Mouse (Mus musculus): ENCODE data around the gene Gm21885. TPM values are rescaled to one million over a fixed set of nuclear protein-coding genes. Genes with fewer than 3 reads are reported as not detected.

Gm21885 gene
- not detected in 2 replicates for total RNA-seq (2014; fragmentation: Nextera tagmentation)
- not detected in 2 replicates for total RNA-seq (2017)

DNA sequence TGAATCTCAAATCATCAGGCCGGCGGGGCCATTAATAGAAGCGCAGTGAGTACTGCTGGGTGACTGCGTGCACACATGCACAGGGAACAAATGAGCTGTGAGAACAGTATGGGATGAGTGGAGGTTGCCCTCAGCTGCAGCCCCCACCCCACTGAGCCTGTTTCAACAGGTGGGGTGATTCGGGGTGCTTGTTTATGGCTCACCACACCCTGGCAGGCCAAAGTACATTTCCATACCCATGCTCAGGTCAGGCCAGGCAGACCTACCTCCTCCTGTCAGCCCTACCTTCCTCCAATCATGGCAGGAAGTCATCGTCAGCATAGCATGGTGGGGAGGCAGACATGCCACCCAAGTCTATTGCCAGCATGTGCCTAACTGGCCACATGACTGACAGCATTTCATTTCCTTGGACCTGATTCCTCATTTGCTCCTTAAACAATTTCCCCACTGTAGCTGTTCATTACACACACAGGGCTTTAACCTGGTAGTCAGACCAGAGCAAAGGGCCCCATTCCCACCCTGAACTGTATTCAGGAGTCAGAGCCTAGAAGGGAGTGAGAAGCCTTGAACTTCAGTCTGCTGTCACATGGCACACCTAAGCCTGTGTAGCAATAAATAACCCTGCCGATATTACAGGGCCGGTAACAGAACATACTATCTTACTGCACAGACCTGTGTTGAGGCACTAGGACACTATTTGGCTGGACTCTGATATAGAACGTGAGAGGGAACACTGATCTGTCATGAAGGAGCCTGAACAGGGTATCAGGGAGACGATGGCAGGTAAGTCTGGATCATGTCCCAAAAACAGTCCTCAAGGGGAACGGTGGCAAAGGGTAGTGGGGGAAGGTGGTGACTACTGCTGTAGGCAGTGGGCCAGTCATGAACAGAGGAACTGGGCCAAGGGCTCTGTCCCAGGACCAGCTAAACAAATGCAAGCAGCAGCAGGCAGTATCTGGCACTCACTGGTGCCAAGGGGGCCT lies at the start of gene Gm21885:
TSS of gene Gm21885 (plus strand) at position 675 of the 983 bp plus-strand sequence.
- ATAC-seq (replicated peaks; ENCODE audit: low FRiP score, low TSS enrichment, poor library complexity, severe bottlenecking) = peak; percentile 49

DNA sequence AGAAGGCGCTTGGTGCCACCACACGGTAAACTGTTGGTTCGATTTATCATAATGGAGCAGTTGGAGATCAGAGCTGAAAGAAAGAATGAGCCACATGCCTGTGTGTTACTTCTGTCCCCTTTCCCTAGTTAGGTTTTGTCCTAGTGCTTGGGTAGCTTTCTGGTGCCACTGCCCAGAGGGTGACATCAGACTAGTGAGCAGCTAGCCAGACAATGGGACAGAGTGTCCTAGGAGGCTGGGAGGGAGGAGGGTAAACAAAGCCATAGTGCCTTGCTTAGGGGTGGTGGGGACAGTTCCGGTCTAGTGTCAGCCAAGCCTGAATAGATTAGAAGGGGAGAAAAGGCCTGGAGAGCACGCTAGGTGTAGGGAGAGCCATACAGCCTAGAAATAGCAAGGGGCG lies 48.3 kb upstream of the Gm21885 start:
- no peak for ATAC-seq (replicated peaks; ENCODE audit: low FRiP score, low TSS enrichment, poor library complexity, severe bottlenecking)

DNA sequence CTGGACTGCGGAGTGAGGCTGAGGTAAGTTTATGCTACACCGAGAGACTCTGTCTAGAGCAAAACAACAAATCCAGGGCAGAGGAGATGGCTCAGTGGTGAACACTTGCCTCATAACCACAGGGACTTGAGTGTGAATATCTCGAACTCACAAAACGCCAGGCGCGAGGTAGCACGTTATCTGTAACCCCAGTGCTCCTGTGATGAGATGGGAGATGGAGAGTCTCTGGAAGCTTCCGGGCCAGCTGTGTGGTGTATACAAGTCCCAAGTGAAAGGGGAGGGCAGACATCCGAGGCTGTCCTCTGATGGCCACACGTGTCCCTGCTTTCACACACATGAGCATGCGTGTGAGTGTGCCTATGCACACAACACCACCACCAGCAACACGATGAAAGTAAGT lies 47.3 kb upstream of the Gm21885 start:
- peak; percentile 46 for ATAC-seq (replicated peaks; ENCODE audit: low FRiP score, low TSS enrichment, poor library complexity, severe bottlenecking)

DNA sequence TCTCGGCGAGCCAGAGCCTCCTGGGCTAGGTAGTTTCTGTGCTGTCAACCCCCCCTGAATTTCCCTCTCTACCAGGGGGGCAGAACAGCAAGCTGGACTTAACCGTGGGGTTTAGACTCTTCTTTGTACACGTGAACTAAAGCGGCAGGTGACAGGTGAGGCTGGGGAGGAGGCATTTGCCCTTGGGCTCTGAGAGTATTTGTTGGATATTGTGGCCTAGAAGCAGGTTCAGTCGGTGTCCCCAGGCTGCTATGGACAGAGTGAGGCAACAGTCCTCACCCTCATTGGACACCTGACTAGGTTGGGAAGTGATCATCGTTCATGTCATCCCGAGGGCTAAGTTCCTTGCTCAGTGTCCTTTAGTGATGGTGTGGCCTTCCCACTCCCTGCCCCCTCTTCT lies 46.8 kb upstream of the Gm21885 start:
- ATAC-seq (replicated peaks; ENCODE audit: low FRiP score, low TSS enrichment, poor library complexity, severe bottlenecking) = no peak

DNA sequence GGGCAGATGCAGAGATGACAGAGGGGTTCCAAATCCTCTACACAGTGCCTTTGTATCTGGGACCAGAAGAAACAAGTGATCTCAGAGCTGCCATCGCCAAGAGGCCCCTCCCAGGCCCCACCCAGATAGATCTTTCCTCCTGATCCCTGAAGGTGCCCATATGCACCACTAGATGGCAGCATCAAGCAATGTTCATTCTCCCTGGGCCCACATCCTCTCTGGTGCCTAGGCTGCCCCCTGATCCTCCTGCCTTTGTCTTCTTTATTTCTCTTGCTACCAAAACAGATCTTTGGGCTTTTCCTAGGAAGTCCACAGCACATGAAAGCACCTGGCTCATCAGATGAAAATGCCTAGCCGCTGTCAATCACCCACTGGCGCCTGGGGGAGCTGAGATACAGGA lies 45.6 kb upstream of the Gm21885 start:
- ATAC-seq (replicated peaks; ENCODE audit: low FRiP score, low TSS enrichment, poor library complexity, severe bottlenecking) = peak; percentile 92

DNA sequence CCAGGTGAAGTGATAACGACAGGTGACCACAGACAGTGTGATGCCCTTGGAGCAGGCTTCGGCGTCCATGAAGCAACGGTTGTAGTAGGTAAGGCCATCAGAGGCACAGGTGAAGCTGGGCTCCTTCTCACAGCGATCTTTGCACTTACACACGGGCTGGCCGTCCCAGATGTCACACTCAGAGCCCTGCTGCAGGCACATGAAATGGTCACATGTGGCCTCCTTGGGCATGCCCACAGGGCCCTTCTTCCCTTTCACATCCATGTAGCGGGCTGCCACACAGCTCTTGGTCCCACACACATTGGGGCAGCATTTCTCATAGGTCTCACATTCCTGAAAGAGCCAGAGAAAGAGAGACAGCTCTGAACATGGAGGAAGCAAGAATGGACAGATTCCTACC lies 42.9 kb upstream of the Gm21885 start:
- ATAC-seq (replicated peaks; ENCODE audit: low FRiP score, low TSS enrichment, poor library complexity, severe bottlenecking) = no peak

DNA sequence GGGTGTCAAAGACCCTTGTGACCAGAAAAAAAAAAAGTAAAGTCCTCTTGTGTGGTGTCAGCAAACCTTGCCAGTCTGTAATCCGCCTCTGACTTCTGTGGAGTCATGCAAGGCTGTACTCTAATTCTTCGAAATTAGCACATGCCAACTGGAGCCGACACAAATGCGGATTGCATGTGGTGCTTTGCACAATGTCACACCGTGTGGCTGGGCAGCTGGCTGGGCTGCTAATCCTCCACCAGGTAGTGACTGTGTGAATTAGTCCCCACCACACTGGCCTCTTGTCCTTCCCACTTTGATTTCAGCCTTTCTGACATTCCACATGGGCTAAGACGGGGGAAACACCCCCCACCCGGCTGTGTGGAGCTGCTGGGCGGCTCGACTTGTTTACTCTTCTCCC lies 42.0 kb upstream of the Gm21885 start:
- no peak for ATAC-seq (replicated peaks; ENCODE audit: low FRiP score, low TSS enrichment, poor library complexity, severe bottlenecking)

DNA sequence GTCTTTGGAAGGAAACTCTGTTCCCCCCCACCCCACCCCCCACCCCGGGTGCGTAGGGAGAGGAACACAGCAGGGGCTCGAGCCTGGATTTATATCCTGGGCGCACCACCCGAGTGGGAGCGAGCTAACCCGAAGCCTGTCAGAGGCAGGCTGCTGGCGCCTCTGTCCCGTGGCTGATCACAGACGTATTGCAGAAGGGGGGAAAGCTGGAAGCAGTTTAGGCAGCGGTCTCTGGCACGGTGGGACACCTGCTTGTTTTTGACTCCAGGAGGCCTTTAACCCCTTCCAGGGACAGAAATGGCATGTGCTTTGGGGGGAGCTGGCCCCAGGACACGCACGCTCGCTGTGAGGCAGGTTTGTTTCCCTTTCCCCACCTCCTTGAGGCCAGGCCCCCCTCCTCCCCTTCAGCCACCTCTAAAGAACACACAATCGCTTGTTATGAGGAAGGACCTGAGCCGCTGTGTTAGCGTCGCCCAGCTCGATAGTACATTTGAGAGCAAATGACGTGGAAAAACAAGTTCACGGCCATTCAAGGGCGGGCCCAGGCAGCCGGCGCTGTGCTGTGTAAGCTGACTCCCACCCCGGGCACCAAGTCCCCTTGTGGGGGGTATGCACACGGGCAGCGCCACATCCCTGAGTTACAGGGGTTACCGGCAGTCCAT lies 38.8 kb upstream of the Gm21885 start:
- ATAC-seq (replicated peaks; ENCODE audit: low FRiP score, low TSS enrichment, poor library complexity, severe bottlenecking) = peak; percentile 58

DNA sequence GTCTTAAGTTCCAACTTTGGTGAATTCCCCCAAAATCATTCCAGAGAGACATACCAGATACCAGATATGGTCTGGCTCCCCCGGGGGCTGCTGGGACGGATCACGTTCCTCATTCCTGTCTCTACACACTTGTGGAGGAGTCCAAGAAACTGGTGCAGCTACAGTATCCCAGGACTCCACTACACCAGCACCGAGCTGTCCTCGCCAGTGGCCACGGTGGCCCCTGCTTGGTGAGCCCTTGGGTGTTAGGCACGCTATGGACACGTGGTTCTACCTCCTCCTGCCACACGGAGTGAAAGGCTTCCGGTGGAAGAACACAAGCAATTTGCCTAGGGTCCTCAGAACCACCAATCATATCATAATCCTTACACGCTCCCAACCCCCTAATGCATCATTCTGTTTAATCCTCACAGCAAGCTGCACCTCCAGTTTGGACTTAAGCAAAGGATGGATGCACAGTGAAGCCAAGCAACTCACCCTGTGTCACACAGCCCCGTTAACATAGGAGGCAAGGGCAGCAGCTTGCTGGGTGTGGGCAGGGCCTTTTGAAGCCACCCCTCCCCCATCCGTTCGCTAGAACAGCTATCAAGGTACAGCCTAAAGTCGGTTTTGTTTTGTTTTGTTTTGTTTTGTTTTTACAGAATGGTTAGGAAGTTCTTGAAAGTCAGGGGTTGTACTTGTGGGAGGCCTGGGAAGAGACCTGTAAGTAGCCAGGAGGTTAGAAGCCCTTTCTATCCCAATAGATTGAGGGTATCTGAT lies 38.1 kb upstream of the Gm21885 start:
- ATAC-seq (replicated peaks; ENCODE audit: low FRiP score, low TSS enrichment, poor library complexity, severe bottlenecking) = peak; percentile 27; the same call in 1 of the 2 replicates

DNA sequence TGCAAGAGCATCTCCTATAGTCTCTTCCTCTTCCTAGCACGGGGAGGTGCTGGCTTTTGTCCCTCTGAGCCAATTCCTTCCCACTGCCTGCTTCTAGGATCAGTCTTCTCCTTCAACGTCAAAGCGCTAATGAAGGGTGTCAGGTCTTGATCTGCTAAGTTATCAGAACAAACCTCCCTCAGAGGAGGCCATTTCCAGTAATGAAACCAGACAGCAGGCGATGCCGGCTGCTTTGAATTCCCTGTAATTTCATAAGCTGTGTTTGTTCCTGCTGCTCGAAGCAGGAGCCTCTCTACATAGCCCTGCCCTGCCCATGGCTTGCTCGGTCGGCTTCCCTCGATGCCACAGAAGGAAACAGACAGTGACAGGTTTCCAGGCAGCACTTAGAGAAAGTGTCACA lies 37.3 kb upstream of the Gm21885 start:
- no peak for ATAC-seq (replicated peaks; ENCODE audit: low FRiP score, low TSS enrichment, poor library complexity, severe bottlenecking)

DNA sequence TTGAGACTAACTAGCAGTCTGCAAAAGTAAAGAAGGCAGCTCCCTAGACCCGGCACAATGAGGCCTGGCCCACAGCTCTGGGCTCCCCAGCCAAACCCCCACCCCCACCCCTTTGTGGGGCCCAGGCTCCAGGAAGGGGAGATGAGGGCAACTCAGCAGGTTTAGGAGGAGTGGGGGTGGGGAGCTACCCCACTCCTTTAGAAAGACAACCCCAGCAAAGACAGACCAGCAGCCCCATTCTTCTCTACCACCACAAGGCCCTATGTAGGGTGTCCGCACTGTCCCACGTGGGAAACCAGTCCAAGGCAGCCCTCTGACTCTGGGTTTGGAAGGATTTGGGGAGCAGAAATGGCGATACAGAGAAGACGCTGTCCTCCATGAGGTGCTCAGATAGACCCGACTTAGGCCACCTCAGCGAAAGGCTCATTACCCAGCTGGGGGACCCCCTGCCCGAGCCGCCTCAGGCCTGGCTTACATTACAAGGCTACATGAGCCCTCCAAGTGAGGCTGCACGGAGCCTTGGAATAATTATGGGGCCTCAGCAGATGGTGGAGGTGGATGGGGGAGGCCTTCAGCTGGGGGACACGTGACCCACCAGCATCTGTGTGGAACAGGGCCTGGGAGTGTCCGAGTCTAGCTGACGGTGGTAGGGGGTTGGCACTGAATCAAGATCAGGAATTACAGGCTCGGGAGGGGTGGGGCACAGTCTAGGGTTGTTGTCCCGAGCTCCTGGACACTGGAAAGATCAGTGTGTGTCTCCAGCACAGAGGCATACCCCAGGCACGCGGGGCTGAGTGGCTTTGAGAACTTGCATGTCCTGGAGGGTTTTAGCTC lies 35.5 kb upstream of the Gm21885 start, which contains the start of gene Wfikkn2:
TSS of gene Wfikkn2 (minus strand) at position 51 of the 834 bp plus-strand sequence.
- no peak for ATAC-seq (replicated peaks; ENCODE audit: low FRiP score, low TSS enrichment, poor library complexity, severe bottlenecking)

DNA sequence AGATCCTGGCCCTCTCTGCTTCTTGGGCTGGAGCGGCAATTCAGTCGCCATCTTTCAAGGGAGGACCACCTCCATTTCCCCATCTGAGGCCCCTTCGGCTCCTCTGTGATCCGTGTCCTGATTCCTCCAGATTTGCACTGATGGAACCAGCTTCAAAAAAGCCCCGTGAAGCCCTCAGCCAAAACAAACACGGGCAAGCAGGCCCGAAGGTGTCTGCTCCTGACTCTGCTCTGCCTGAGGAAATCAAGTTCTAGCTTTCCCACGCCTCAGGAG lies 34.9 kb upstream of the Gm21885 start:
- no peak for ATAC-seq (replicated peaks; ENCODE audit: low FRiP score, low TSS enrichment, poor library complexity, severe bottlenecking)

DNA sequence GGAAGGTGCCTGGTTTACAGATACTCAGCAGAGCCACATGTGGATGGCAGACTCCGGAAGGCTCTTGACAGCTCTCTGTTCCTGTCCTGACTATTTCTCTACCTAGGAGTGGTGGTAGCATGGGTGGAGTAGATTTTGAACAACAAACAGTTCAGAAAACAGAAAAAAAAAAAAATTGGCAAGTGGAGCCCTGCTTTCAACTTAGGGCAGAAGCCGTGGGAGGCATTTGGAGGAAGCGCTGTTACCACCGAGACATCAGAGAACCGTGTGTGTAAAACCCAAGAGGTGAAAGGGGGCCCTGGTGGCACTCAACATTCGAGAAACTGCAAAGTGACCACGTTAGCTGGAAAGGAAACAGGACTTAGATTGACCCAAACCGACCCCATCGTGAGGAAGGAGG lies 28.5 kb upstream of the Gm21885 start:
- ATAC-seq (replicated peaks; ENCODE audit: low FRiP score, low TSS enrichment, poor library complexity, severe bottlenecking) = no peak

DNA sequence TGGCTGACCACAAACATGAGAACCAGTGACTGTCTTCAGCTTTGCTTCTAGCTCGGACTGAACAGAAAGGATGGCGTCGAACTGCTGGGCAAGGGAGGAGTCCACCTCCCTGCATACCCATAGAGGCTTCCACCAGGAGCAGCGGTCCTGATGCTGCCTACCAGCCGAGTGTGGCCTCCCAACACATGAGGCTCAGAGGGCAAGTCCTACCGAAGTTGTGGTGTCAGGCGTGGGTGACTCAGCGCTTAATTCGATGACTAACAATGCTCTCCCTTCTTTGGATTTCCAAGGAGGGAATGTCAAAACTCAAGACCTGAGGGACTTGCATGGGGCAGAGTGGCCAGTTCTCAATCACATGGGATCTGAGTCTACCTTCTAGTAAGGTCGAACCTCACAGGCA lies 28.0 kb upstream of the Gm21885 start:
- ATAC-seq (replicated peaks; ENCODE audit: low FRiP score, low TSS enrichment, poor library complexity, severe bottlenecking) = no peak

DNA sequence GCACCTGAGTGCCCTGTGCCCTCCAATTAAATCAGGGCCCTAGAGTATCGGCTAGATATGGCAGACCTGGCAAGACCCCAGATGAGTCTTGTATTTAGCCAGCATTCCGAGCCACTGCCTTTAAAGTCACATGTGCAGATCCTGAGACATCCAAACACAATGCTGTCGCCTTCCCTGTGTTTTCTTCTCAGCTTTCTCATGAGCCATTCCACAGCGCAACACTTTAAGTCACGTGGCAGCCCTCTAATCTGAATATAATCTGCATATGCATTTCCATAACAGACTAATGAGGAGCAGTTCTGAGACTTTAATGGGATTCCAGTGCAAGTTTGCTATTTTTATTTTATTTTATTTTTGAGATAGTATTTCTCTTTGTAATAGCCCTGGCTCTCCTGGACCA lies 25.9 kb upstream of the Gm21885 start:
- no peak for ATAC-seq (replicated peaks; ENCODE audit: low FRiP score, low TSS enrichment, poor library complexity, severe bottlenecking)

DNA sequence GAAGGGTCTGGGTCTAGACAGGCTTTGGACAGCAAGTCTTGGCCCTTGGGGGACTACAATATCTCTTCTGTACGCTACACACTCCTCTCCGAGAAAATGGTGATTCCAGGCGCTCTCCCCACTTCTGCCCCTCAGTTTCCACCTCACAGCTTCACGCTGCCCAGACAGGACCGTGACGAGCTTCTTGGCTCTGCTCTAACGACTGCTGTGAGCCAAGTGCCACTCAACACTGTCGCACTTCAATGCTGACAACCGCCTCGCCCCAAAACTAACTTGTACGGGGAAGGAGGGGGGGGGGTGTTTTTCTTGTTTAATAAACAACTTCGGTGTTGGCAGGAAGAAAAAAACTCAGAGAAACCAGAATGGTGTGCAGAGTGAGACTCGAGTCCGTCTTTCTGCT lies 23.7 kb upstream of the Gm21885 start:
- no peak for ATAC-seq (replicated peaks; ENCODE audit: low FRiP score, low TSS enrichment, poor library complexity, severe bottlenecking)

DNA sequence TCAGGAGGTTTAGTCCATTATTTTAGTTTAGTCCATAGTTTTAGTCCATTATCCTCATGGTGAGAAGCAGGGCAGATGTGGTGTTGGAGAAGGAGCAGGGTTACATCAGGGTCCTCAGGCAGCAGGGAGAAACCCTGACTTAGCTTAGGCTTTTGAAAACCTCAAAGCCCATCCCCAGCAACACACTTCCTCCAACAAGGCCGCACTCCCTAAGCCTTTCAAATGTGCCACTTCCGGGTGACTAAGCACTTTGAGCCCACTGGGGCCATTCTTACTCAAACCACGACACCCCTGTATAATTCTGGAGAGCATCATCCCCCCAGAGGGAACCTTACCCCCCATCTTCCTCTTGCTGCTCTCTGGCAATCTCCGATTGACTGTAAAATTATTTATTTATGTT lies 21.9 kb upstream of the Gm21885 start:
- no peak for ATAC-seq (replicated peaks; ENCODE audit: low FRiP score, low TSS enrichment, poor library complexity, severe bottlenecking)

DNA sequence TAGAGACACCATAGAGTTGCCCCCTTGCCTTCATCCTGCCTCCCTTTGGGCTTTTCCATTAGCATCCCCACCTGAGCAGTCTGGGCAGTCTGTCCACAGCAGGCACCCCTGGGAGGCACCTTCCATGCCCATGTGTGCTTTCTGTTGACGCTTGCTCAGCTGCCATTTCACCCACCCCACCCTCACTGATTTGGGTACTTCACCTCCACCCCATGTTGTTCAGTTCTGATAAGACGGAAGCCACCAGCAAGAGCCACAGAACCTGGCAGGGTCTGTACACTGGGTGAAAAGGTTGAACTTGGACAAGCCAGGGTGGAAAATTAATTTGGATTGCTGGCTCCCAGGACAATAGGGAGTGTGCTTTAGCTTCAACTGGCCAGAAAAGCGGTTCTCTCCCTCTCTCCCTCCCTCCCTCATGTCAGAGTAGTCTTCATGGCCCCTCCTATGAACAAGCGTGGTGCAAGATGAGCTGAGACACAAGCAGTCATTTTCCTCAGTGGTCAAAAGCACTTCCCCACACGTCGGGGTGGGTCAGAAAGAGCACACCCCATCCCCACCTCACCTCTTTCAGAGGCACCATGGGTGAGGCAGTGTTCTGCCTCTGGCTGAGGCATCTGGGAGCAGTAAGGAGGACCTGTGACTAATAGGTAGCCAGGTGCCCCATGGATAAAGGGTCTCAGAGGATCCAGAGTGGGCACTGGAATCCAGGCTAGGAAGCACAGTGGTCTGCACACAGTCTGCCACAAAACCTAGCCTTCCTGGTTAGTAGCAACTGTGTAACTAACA lies 19.9 kb upstream of the Gm21885 start:
- peak; percentile 80 for ATAC-seq (replicated peaks; ENCODE audit: low FRiP score, low TSS enrichment, poor library complexity, severe bottlenecking)

Measured in megakaryocyte-erythroid progenitor cell, adult 5-6 weeks (primary cell).